Mouse (Mus musculus) right cerebral cortex, postnatal 4 days (tissue): ENCODE measurements around the gene Frmd5.

Experiments used
- DNase-seq: peaks from one replicate; pipeline ENCODE4 v3.0.0-alpha.2; 2022

The Frmd5 gene

DNA sequence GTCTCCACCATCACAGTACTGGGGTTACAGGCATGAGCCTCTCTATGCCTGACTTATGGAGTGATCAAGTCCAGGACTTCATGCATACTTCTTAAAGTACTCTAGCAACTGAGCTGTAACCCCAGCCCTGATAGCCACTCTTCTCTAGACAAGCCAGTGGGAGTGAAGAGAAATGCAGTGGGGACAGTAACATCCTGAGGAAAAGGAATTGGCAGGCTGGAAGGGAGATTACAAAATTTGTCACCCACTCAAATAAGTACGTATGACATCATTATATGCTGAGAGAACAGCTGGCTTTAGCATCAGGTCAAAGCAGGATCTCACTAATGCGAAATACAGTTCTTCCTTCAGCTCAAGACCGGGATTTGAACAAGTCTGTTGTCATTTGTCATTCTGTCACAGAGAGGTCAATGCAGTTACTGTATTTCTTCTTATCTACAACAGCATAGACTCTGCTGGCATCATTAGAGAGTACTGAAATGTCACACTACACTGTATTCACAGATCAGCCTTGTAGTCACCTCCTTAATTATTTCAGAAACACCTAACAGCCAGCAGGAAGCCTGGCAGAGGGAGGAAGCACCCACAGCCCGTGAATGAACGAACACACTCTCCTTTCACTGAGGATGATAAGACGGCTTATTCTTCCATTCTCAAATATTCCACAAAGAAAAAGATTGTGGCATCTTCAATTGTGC lies 129.8 kb downstream of the Frmd5 start:
- DNase-seq = no peak

DNA sequence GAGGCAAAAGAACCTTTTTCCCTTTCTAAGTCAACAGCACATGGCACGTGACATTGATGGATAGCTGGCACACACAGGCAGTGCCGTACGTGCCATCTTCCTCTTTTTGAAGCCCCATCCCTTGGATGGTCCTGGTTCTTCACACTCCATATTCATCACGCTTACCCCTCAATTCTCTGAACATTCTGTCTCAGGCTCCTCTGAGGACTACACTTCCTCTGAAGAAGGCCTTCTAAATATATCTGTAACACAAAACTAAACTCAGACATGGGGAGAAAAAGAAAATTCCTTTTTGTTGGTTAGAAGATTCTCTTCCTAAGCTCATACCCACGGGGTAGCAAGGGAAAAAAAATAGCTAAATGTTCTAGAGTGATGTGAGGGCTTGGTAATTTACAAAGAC lies 131.0 kb downstream of the Frmd5 start:
- DNase-seq = no peak

DNA sequence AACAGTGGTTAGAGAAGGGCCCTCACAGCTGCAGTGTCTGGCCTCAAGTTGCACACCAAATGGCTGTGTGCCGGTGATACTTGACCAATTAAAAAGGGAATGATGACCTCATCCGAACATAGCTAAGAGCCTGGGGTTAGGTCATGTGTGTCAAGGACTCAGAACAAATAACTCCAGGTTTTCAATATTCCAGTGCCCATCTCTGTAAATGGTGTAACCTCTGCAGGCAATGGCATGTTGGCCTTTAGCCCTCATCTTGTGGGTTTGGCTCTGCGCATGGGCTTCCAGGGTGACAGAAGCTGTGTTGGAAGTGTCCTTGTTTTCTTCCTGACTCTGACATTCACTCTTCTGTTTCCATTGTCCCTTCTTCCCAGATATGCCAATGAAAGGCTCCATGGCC lies 131.8 kb downstream of the Frmd5 start:
- no peak for DNase-seq

DNA sequence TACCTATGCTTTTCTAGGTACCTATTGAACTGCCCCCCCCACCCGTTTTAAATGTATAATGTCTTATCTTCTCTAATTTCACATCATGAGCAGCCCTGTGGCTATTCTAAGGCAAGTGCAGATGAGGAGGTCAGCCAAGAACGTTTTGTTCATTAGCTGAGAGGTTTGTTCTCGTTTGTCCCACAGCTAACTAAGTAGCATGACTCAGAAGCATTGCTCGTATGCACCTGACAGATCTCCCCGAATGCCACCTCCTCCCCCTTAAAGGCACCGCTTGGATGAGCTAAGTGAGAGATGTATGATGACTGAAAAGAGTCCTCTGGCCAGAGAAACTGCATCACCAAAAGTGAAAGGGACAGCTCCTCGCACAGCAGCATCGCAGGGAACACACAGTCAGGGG lies 132.7 kb downstream of the Frmd5 start:
- DNase-seq = no peak

DNA sequence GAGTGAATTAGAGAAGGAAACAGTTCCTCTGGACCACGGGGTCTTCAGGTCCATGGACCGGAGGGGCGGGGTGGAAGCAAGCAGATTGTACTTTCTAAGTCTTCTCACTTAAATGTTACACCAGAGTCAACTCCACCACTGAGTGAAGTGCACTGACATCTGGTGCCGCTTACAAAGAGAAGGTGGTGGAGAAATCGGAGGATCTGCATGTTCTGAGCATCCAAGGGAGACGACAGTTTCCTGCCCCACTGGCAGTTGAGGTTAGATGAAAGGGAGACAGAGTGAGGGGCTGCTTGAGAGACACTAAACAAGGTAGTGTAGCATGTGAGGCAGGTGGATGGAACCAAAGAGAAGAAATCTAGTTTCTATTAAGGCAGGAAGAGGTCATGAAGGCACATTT lies 137.0 kb downstream of the Frmd5 start:
- DNase-seq = no peak

DNA sequence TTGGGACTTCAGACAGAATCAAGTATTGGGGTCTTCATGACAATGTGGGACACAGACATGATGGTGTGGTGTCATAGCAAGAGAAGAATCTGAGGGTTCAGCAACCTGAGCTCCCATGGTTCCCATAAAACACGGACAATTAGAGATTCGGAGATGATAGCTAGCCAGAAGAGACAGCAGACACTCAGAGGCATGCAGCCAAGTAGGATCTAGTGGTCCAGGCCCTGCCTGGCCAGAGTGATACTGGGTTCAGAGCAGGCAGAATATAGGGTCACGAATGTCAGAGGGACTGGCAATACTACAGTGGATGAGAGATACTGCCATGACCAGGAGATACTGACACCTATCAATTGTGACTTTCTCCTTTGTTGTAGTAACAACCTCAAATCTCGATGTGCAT lies 138.6 kb downstream of the Frmd5 start:
- no peak for DNase-seq

DNA sequence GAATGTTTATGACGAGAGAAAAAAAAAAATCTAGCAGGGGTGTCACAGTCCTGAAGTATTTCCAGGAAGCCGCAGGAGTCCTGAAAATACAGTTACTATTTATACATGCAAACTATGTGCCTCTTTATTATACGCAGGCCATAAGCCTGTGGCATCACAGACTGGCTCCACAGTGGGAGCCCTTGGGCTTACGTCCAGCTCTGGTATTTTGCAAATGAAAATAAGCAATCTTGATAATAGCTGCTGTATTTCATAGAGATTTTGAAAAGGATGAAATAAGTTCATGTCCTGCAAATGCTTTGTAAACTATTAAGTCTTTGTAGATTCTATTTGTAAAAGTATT lies 145.8 kb downstream of the Frmd5 start:
- DNase-seq = no peak

DNA sequence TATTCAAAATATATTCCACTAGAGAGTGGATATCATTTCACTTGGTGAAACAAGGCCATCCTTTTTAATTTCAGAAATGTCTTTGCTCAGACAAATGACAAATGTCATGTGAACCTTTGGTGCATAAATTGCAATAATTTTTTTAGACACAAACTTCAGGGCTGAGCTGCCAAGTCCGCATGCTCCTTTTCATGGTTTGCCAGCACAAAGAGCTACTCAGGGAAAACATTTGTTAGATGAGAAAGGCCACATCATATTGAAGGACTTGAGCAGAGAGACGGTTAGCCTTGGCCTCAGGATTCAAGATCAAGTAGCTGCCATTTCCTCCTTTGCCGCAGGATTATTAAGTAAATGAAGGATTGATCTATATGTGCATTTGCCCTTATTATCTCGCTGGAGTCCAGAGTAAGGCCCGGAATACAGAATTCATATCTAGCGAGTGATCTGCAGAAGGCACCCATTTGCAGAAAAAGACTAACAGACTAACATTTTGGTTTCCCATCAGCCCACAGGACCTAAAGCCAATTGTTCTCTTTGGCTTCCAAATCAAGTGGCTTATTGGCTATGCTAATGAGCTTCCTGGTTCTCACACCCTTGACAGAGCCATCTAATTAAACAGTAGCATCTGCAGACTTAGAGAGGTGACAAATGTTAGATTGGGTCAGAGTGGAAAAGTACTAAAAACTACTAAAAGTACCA lies 146.3 kb downstream of the Frmd5 start:
- DNase-seq = no peak

DNA sequence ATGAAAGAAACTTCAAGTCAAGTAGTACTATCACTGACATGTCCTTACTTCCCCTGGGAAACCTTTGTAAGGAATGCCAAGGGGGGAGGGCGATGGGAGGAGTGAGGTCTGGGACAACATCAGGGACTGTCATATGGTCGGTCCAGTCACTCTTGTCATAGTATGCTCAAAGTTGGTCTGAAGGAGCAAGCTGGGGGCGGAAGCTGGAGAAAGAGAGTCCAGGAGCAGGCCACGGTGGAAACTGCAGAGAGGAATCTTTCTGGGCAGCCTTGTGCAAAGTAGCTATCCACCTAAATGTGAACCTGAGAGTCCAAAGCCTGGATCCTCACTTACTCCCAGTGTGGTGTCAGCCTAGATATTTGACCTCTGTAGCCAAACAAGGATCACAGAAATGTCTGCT lies 147.5 kb downstream of the Frmd5 start:
- DNase-seq = no peak

DNA sequence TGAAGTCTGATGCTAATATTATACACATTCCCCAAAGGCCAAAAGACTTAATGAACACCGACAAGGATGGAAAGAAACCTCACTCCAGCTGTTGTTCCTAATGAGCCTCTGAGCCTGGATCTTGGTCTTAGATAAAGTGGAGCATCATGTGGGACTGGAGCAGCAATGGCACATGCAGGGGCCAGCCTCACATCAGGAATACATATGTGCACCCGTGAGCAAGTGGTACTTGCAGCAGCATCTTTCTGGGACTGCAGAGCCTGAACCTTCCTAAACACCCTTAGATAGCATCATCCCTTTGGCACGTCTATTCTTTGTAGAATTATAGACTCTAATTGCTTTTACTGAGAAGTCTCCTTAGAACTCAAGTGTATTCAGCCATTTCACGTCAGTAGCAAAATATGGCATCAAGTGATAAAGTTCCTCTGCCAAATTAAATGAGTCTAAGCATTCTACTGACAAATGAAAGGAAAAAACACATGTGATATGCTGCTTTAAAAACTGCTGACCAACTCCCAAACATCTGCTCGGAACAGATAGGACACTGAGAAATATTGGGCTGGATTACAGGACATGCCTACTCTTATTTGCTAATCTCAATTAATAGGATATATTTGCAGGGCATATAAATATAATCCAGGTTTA lies 148.6 kb downstream of the Frmd5 start:
- no peak for DNase-seq

DNA sequence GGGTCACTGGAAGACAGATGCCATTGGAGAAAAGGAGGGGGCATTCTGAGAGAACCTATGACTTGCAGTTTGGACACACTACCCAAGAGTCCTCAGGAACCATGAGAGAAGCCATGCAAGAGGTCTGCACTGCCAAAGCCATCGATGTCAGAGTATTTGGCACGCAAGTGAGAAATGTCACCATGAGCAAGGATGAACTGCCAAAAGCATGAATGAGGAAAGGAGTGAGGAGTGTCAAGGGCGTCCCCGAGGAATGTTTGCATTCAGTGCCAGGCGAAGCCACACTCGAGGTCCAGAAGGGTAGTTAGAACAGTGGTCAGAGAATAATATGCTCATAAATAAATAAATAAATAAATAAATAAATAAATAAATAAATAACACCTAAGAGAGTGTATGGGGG lies 150.9 kb downstream of the Frmd5 start:
- DNase-seq = no peak

DNA sequence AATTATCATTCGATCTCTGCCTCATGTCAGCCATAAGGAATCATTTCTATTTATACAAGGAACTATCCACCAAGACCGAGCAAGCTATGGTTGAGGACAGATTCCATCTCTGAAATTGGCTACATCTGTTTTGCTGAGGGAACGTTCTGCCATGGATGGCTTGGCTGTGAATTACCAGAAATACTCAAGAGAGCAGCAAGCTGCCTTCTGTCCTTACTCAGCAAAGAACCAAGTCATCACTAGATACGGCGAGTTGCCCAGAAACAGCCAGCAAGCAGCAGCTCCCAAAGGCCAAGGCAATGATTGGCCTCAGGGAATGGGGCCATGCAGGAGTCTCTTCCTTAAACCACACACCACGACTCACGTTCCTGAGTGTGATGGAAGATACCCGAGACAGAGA lies 151.8 kb downstream of the Frmd5 start:
- no peak for DNase-seq

DNA sequence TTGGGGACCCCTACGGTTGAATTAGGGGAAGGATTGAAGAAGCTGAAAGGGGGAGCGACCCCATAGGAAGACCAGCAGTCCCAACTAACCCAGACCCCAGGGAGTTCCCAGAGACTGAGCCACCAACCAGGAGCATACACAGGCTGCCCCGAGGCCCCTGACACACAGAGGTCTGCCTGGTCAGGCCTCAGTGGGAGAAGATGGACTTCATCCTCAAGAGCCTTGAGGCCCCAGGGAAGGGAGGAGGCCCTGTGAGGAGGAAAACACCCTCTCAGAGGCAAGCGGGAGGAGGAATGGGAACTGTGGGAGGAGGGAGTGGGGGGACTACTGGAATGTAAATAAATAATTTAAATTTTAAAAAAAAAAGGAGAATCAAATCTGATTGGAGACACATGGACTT lies 160.4 kb downstream of the Frmd5 start:
- no peak for DNase-seq

DNA sequence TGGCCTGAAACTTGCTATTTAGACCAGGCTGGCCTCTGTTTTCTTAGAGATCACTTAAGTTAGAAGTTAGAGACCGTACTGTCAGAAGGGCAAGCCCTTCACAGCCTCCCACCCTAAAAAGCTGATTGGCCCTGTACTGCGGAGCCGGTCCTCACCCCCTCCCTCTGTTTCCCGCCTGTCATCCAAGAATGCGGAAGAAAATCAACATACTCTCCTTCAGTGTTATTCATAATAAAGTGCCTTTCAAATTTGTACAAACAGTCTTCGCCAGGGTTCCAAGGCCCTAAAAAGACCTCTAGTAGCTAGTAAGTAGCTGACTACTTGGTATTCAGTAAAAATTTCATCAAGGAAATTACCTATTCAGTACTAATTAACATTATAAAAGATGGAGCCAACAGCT lies 164.0 kb downstream of the Frmd5 start:
- no peak for DNase-seq

DNA sequence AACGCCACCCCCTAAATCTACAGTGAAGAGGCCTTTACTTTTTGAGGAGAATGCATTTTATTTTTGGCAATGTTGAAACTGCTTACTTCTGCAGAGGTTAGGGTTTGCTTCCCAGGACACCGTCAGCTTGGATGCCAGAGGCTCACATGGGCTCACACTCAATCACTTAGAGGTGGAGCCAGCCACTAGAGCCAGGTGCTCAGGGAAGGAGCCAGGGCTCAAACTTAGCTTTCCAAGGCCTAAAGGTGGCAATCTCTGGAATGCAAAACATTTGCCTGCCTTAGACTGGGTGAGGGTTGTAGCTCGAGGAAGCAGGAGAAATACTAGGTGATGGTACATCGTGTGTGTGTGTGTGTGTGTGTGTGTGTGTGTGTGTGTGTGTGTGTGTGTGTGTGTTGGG lies 174.8 kb downstream of the Frmd5 start:
- no peak for DNase-seq

DNA sequence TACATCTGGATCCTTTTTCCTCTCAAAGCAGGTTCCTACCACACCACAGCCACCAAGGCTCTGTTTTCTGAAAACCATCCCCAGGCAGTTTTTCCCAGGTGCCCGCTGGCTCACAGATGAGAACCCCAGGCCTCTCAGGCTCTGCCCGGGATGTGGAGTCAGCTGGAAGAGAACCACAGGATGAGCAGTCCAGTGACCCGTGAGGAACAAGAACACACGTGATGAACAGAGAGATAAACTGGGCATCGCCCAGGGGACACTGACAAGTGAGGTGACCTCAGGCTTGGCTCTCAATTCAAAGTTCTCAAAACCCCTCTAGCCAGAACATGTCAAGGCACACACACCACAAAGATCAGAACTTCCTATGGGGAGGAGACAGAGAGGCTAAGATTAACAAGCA lies 176.6 kb downstream of the Frmd5 start:
- DNase-seq = no peak

DNA sequence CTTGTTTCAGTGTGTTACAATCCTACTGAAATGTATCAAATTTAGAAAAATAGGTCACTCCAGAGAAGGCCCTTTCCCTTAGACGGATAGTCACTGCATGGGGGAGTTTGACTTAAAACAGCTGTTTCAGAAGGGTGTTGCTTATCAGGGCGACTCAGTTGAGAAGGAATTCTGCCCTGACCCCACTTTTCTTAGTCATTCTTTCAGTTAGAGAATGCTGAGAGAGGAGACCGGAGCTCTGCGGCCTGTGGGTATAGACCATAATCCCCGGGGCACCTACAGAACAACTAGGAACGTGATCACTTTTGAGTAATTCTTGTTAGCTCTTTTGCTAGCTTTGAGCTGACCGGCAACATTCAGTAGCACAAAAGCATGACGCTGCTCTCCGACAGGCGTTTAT lies 178.6 kb downstream of the Frmd5 start:
- no peak for DNase-seq

DNA sequence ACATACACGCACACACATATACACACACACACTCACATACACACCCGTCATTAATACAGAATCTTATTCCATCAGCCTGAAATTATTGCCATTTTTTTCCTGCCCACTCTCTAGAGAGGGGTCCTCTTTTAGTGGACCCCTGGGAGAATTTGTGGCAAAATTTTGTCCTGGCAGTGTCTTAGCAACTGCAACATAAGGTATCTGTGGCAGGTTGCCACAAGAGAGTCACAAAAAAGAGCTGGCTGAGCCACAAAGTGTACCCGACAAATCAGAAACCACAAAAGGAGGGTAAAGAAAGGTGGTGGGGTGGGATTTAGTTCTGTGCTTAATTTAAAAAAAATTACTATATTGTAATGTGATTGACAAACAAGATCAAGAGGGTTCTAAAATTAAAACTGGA lies 181.0 kb downstream of the Frmd5 start:
- DNase-seq = no peak

DNA sequence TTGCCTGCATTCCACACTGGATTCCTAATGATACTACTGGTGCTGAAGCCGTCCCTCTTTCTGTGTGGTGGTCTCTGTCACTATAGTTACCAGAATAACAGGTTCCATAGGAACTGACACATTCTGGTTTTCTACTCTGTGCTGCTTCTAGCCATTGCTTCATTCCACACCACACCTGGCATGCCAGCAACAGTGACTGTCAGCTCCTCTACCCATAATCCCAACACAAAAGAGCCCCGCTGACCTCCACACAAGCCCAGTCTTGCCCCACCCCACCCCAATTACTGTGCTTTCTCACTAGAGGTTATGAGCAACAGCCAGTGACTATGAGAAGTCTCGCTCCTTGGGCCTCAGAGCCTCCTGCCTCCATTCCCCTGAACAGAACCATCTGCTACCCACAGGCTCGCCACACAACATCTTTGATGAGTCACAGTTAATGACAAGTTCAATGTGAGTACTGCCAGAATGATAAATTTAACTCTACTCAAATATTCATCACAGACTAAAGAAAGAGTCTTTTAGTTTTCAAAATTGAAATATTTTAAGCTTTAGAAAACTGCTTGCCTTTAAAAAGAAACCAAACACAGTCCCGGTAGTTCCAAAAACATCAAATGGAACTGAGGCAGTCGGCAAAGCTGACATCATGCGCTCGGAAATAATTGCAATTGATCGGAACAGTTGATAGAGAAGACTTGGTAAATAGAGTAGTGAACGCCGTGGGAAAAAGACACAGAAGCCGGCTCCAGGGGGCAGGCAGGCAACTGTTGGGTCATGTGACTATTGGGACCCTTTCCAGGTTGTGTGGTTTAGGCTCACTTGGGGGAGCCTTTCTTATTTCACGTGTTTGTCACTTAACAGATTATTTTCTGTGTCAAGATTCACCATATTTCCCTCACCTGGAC lies 185.4 kb downstream of the Frmd5 start:
- DNase-seq = no peak

DNA sequence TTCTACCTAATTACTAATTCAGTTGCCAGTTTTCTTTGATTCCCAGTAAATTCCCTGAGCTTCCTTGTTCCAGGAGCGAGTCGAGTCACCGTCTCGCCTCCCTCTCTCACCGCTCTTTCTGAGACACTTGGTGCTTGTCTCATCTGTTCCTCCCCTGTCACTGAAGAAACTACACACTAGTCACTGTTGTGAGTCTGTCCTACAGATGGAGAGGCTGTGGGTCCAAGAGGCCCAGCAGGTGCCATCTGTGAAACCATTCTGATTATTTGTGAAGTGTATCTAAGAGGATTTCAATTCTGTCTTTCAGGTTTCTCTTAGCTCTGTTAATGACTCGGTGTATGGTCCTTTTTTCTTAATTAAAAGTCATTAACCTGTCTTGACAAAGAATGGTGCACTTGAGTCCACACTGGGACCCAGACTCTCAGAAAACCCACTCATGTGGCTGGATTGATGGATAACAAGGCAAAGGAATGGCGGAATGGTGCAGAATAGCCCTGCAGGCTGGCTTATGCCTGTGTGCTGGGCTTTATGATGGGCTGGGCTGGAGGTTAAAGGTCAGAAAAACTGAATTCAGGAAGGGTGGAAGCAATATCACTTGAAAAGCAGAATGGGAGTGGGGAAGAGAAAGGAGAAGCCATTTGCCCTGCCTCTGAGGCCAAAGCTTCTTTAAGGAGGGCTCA lies 186.2 kb downstream of the Frmd5 start:
- DNase-seq = no peak

DNA sequence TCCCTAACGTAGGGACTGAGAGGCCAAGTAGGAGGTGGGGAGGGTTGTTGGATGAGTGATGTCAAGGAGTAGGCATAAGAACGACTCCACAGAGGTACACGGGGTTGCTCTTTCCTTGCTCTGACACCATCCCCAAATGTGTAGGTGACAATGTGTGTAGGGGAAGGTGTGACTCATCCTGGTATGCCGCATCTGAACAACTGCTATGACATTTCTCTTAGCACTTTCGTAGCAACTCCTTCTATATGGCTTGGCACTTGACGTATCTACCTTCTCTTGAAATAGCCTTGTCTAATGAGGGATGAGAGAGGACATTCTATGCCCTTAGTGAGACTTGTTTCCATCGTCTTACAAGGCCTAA lies 191.7 kb downstream of the Frmd5 start:
- no peak for DNase-seq

DNA sequence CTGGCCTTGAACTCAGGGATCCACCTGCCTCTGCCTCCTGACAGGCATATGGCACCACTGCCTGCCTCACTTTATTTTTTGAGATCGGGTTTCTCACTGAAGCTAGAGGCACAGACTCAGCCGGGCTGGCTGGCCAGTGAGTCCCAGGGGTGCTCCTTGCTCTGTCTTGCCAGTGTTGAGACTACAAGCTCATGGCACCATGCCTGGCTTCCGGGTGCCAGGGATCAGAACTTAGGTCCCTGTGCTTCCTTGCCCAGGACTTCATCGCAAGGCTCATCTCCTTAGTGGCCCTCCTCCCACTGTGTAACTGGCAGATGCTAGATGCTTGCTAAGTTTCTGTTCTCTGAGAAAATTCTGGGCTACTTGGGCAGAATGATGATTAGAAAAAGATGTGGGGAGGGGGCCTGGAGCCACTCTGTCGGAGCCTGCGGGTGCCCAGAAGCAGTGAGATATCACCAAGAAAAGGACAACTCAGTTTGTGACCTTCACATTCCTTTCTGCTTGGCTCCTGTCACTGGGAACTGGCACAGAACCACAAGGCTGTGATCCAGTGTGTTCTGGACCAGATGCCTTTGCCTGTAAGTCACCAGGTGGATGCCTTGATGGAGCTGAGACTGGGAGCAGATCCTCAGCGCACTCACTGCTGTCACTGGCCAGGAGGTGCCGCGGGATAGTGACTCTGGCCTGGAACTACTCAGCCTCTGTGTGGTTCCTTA lies 192.2 kb downstream of the Frmd5 start:
- DNase-seq = no peak
